Mouse (Mus musculus) intestine, embryonic 16.5 days (tissue): Measurements from ENCODE around the gene Olfr1128. TPM values are rescaled to one million over a fixed set of nuclear protein-coding genes. Genes with fewer than 3 reads are reported as not detected.
"Not testable (repeated sequence)": the region's sequence is repeated elsewhere in the genome, so short reads cannot be mapped to it uniquely, and the experiment has no call there.

ENCODE experiments used
- ATAC-seq: fragments of 200-750 bp; cut with Nextera tagmentation; 2 replicates; pipeline ENCODE4 v1.8.0; 2017; ENCODE audit warnings: moderate TSS enrichment, moderate library complexity
- H3K27ac ChIP-seq: fragments of 300-500 bp; sonication (generic); 2 replicates; pipeline ENCODE4 v1.5.1; 2014; ENCODE audit warnings: mild to moderate bottlenecking, low read length
- H3K27me3 ChIP-seq: fragments of 300-500 bp; sonication (generic); replicated peaks from 2 replicates; pipeline ENCODE4 v1.6.1; 2014; ENCODE audit warnings: low read length, control low read depth, mixed read lengths; ENCODE audit not compliant: control insufficient read depth, insufficient read depth
- H3K36me3 ChIP-seq: fragments of 300-500 bp; sonication (generic); 2 replicates; pipeline ENCODE4 v1.6.1; 2014; ENCODE audit warnings: low read length, control low read depth; ENCODE audit not compliant: control insufficient read depth, insufficient read depth
- H3K4me1 ChIP-seq: fragments of 300-500 bp; sonication (generic); 2 replicates; pipeline ENCODE4 v1.6.1; 2014; ENCODE audit warnings: low read length, control low read depth, mixed read lengths; ENCODE audit not compliant: control insufficient read depth, insufficient read depth
- H3K4me2 ChIP-seq: fragments of 300-500 bp; sonication (generic); 2 replicates; pipeline ENCODE4 v1.6.1; 2014; ENCODE audit warnings: low read depth, low read length, control low read depth
- H3K4me3 ChIP-seq: fragments of 300-500 bp; sonication (generic); 2 replicates; pipeline ENCODE4 v1.5.1; 2014; ENCODE audit warnings: mild to moderate bottlenecking, low read length
- H3K9ac ChIP-seq: fragments of 300-500 bp; sonication (generic); 2 replicates; pipeline ENCODE4 v1.6.1; 2014; ENCODE audit warnings: low read depth, low read length
- H3K9me3 ChIP-seq: fragments of 300-500 bp; sonication (generic); 2 replicates; pipeline ENCODE4 v1.6.1; 2016; ENCODE audit warnings: low read length, control low read depth; ENCODE audit not compliant: control insufficient read depth
- WGBS: fragments of 180-500 bp; shearing (Covaris S2); extraction: QIAGEN DNeasy Blood & Tissue Kit; methylation state at CpG from one replicate; pipeline ENCODE4 v1.1.7; 2014; 5-methylcytosine and 5-hydroxymethylcytosine counted together
- polyA plus RNA-seq: library from polyadenylated mRNA; unstranded; fragments of >200 nt; fragmentation: Nextera tagmentation; extraction: Ambion mirVana; gene quantifications from 2 replicates; pipeline ENCODE4 v1.2.1, GENCODE M21; 2015

Olfr1128 gene
- not detected in 2 replicates for polyA plus RNA-seq

DNA sequence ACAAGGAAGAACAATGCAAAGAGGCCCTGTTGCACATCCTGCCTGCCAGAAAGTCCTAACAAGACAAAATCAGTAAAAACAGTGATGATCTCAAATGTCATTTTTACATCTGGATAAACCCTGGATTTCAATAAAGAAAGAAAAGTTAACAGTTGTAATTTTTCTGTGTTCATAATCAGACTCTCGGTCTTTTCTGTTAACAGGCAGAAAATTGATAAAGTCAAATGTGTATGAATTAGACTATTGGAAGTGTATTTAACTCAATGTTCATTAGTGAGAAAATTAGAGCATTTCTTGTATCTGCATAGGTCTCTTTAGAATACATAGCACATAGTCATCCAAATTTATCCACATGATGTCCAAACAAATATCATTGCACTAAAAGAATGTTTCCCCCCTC lies at the start of gene Olfr1128:
TSS of gene Olfr1128 (minus strand) at position 101 of the 400 bp plus-strand sequence.
- Histone ChIP-seq H3K9ac (no peak within 1 kb of the TSS), H3K27ac (no peak within 1 kb of the TSS), H3K4me3 (no peak within 1 kb of the TSS), H3K36me3 (no peaks in the 10 kb centered on the region), H3K4me1 (no peaks in the 10 kb centered on the region), H3K4me2 (no peak within 1 kb of the TSS), H3K9me3 (no peaks in the 10 kb centered on the region), H3K27me3 (no peaks in the 10 kb centered on the region)
- WGBS: 90% methylated on average over 1 of the region's 1 CpGs
- ATAC-seq: no peak

- H3K4me2 ChIP-seq, H3K4me1 ChIP-seq, H3K27ac ChIP-seq, H3K36me3 ChIP-seq, H3K27me3 ChIP-seq, H3K4me3 ChIP-seq, ATAC-seq, H3K9me3 ChIP-seq, H3K9ac ChIP-seq: not testable (repeated sequence)
- 70% methylated on average over 1 of the region's 1 CpGs for WGBS
Measured at GRCm38 (mm10) chr2:87573602-87574001, 28.3 kb upstream of the Olfr1128 start, which contains the start of gene Olfr1129. Gene Olfr1129 (plus strand): TSS chr2:87573902.

GRCm38 (mm10) chr2:87534826-87535225 lies 10.5 kb downstream of the Olfr1128 start:
- H3K4me3 ChIP-seq: no peak overlapping the region
- H3K4me1 ChIP-seq: no peaks in the 10 kb centered on the region
- H3K9me3 ChIP-seq: no peaks in the 10 kb centered on the region
- no peak overlapping the region for H3K4me2 ChIP-seq
- no peak for ATAC-seq
- WGBS: 65% methylated on average over 2 of the region's 2 CpGs
- no peak overlapping the region for H3K27ac ChIP-seq
- H3K27me3 ChIP-seq: no peaks in the 10 kb centered on the region
- H3K36me3 ChIP-seq: no peaks in the 10 kb centered on the region
- H3K9ac ChIP-seq: no peak overlapping the region

DNA sequence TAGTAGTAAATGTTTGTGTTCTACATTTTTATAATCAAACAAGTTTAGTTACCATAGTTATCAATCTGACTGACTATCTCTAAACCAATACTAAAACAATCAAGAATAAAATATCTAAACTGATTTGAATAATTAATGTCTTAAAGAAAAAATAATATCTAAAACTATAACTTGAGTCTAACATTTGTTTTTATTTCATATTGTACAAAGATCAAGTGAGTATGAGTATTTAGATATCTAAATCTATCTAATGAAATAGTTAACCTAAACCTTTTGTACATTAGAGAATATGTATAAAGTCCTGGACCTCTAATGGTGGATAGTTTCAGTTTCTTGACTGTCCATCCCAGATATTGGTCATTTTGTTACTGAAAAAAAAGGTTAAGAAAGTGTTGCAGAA lies 13.8 kb downstream of the Olfr1128 start, which contains the start of gene Olfr153:
TSS of gene Olfr153 (plus strand) at position 301 of the 400 bp plus-strand sequence.
- no peak for ATAC-seq

DNA sequence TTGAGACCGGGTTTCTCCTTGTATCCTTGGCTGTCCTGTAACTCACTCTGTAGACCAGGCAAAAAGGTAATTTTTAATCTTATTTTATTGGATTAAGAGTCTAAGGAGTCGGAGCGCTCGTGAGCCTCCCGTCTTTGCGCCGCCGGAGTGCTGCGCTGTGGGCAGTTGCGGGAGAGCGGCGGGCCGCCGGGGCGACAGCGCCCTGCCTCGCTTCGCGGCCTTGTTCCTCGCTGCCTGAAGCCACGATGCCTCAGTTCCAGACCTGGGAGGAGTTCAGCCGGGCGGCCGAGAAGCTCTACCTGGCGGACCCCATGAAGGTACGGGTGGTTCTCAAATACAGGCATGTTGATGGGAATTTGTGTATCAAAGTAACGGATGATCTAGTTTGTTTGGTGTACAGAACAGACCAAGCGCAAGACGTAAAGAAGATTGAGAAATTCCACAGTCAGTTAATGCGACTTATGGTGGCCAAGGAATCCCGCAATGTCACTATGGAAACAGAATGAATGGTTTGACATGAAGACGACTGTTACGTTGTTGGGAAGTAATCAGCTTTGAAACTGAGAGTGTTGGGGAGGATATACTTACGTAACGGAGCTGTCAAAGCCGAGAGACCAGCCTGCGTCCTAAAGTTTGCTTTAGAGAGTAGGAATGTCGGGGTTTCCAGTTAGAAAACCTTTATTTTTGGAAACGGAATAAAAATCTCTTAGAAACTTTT lies 19.3 kb downstream of the Olfr1128 start:
- not testable (repeated sequence) for H3K9ac ChIP-seq, H3K36me3 ChIP-seq, H3K4me1 ChIP-seq, H3K27me3 ChIP-seq, H3K27ac ChIP-seq, H3K9me3 ChIP-seq, ATAC-seq
- H3K4me3 ChIP-seq: peak overlapping the region; percentile 12; the same call in 1 of the 2 replicates
- WGBS: 26% methylated on average over 38 of the region's 39 CpGs
- peak overlapping the region; percentile 27; the same call in 1 of the 2 replicates for H3K4me2 ChIP-seq

More for the DNA sequence above, 13.8 kb downstream of the Olfr1128 start, which contains the start of gene Olfr153:
- H3K27me3 ChIP-seq: no peaks in the 10 kb centered on the region
- no peak within 1 kb of the TSS for H3K9ac ChIP-seq
- no peaks in the 10 kb centered on the region for H3K4me1 ChIP-seq
- H3K27ac ChIP-seq: no peak within 1 kb of the TSS
- no peak within 1 kb of the TSS for H3K4me2 ChIP-seq
- no peaks in the 10 kb centered on the region for H3K9me3 ChIP-seq
- no peaks in the 10 kb centered on the region for H3K36me3 ChIP-seq
- no peak within 1 kb of the TSS for H3K4me3 ChIP-seq

- WGBS: 91% methylated on average over 4 of the region's 4 CpGs
- no peak for ATAC-seq
- H3K4me1 ChIP-seq: no peaks in the 10 kb centered on the region
- no peaks in the 10 kb centered on the region for H3K9me3 ChIP-seq
- no peak overlapping the region for H3K4me2 ChIP-seq
- no peaks in the 10 kb centered on the region for H3K36me3 ChIP-seq
- no peak overlapping the region for H3K4me3 ChIP-seq
- H3K27ac ChIP-seq: no peak overlapping the region
- H3K9ac ChIP-seq: no peak overlapping the region
- H3K27me3 ChIP-seq: no peaks in the 10 kb centered on the region
Measured at GRCm38 (mm10) chr2:87520651-87521050, 24.7 kb downstream of the Olfr1128 start.

- H3K4me3 ChIP-seq: no peak overlapping the region
- no peak overlapping the region for H3K9ac ChIP-seq
- H3K4me2 ChIP-seq: no peak overlapping the region
- 79% methylated on average over 3 of the region's 3 CpGs for WGBS
- no peak for ATAC-seq
- H3K27ac ChIP-seq: no peak overlapping the region
- H3K36me3 ChIP-seq: no peaks in the 10 kb centered on the region
- no peaks in the 10 kb centered on the region for H3K9me3 ChIP-seq
- H3K27me3 ChIP-seq: no peaks in the 10 kb centered on the region
- H3K4me1 ChIP-seq: no peaks in the 10 kb centered on the region
Measured at GRCm38 (mm10) chr2:87516581-87516980, 28.8 kb downstream of the Olfr1128 start.

DNA sequence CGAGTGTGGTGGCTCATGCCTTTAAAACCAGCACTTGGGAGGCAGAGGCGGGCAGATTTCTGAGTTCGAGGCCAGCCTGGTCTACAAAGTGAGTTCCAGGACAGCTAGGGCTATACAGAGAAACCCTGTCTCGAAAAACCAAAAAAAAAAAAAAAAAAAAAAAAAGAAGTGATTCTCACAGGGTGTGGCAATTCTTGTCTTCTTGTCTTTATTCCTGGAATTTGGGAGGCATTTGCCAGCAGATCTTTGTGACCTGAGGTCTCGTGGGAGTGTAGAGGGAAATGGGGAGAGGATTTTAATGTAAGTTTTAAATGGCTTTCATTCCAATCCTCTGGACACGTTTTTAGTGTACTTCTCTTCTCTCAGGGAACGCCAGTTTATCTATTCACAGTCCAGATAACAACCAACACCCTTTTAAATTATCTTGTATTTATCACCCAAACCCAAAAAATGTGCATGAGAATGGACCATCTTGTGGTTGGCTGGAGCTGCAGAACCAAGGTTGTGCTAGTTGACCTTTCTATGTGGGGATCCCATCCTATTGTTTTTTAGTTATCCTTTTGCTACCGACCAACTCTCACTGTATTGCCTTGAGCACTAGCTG lies 29.8 kb downstream of the Olfr1128 start:
- ATAC-seq: no peak
- 78% methylated on average over 7 of the region's 8 CpGs for WGBS

GRCm38 (mm10) chr2:87515046-87515445 lies 30.3 kb downstream of the Olfr1128 start:
- H3K36me3 ChIP-seq: no peaks in the 10 kb centered on the region
- no peaks in the 10 kb centered on the region for H3K27me3 ChIP-seq
- H3K4me2 ChIP-seq: no peak overlapping the region
- H3K9me3 ChIP-seq: no peaks in the 10 kb centered on the region
- ATAC-seq: no peak
- H3K27ac ChIP-seq: no peak overlapping the region
- no peaks in the 10 kb centered on the region for H3K4me1 ChIP-seq
- H3K9ac ChIP-seq: no peak overlapping the region
- WGBS: 85% methylated on average over 2 of the region's 2 CpGs
- H3K4me3 ChIP-seq: no peak overlapping the region

More for the DNA sequence above, 29.8 kb downstream of the Olfr1128 start:
- no peak overlapping the region for H3K4me3 ChIP-seq
- H3K9ac ChIP-seq: no peak overlapping the region
- no peak overlapping the region for H3K27ac ChIP-seq
- H3K9me3 ChIP-seq: no peaks in the 10 kb centered on the region
- no peaks in the 10 kb centered on the region for H3K36me3 ChIP-seq
- no peak overlapping the region for H3K4me2 ChIP-seq
- no peaks in the 10 kb centered on the region for H3K4me1 ChIP-seq
- no peaks in the 10 kb centered on the region for H3K27me3 ChIP-seq
